Mouse (Mus musculus) forebrain, embryonic 13.5 days (tissue): ENCODE measurements at regions not wholly inside any gene's neighbourhood (a gene's known extent, or its start where the extent isn't known, plus 50 kb on each side); places are given as distances from the start of the nearest gene placed in this dataset.

Experiments used
- ATAC-seq: fragments of 200-750 bp; cut with Nextera tagmentation; 2 replicates; pipeline ENCODE4 v1.8.0; 2017
- H3K27ac ChIP-seq: fragments of 300-500 bp; sonication (generic); 2 replicates; pipeline ENCODE4 v1.5.1; 2015; ENCODE audit warnings: inconsistent platforms, mild to moderate bottlenecking, moderate library complexity
- H3K27me3 ChIP-seq: fragments of 300-500 bp; sonication (generic); 2 replicates; pipeline ENCODE4 v1.6.1; 2015; ENCODE audit warnings: mild to moderate bottlenecking, inconsistent platforms
- H3K36me3 ChIP-seq: fragments of 300-500 bp; sonication (generic); 2 replicates; pipeline ENCODE4 v1.6.1; 2015; ENCODE audit warnings: mild to moderate bottlenecking, inconsistent platforms; ENCODE audit not compliant: poor library complexity, severe bottlenecking
- H3K4me1 ChIP-seq: fragments of 300-500 bp; sonication (generic); 2 replicates; pipeline ENCODE4 v1.6.1; 2015; ENCODE audit warnings: inconsistent platforms
- H3K4me2 ChIP-seq: fragments of 300-500 bp; sonication (generic); 2 replicates; pipeline ENCODE4 v1.6.1; 2015; ENCODE audit warnings: inconsistent platforms, mild to moderate bottlenecking, moderate library complexity
- H3K4me3 ChIP-seq: fragments of 300-500 bp; sonication (generic); 2 replicates; pipeline ENCODE4 v1.5.1; 2015; ENCODE audit warnings: mild to moderate bottlenecking, inconsistent platforms
- H3K9ac ChIP-seq: fragments of 300-500 bp; sonication (generic); 2 replicates; pipeline ENCODE4 v1.6.1; 2015; ENCODE audit warnings: mild to moderate bottlenecking, inconsistent platforms
- H3K9me3 ChIP-seq: fragments of 300-500 bp; sonication (generic); replicated peaks from 2 replicates; pipeline ENCODE4 v1.6.1; 2016; ENCODE audit warnings: inconsistent platforms
- WGBS: fragments of 180-500 bp; shearing (Covaris S2); methylation state at CpG from one replicate; pipeline ENCODE4 v1.1.7; 2015; 5-methylcytosine and 5-hydroxymethylcytosine counted together

DNA sequence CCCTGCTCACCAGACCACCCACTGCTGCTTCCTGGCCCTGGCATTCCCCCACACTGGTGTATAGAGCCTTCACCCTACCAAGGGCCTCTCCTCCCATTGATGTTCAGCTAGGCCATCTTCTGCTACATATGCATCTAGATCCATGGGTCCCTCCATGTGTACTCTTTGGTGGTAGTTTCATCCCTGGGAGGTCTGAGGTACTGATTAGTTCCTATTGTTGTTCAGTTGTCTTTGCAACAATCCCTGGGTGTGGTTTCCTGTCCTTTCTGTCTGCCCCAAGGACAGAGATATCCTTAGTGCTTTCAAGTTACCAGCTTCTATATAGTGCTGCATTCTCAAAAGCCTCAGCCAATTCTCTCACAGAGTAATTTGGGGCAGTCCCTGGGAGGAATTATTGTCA lies 440.1 kb upstream of the Apob start:
- H3K27ac ChIP-seq = no peak overlapping the region
- ATAC-seq = no peak

DNA sequence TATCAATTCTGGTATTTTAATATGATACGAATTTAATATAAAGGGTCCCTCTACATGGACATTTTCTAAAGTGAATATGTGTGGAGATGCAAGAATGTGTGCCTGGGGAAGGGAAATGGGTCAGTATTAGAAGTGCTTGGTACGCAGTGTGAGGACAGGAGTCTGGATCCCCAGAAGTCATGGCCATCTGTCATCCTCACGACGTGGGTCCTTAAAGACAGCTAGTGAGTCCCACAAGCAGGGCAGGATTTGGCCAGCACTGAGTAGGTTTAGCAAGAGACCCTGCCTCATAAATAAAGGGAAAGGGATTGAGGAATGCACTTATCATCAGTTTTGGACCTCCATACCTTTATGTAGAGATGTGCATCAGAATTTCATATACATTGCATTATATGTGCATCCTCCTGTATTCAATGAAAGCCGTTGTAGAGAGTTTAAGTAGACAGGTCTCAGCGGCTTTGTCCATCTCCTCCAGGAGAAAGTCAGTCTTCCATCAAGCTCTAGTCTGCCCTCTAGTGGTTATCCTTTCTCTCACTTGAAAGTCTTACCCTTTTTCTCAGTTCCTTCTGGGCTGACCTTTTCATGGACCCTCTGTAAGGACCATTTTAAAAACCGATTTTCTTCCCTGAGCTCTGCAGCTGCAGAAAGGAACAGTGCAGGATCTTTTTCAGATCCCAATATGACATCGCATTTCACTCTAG lies 434.0 kb upstream of the Apob start:
- Histone ChIP-seq H3K9me3 (no peaks in the 10 kb centered on the region), H3K4me1 (no peaks in the 10 kb centered on the region), H3K4me3 (no peak overlapping the region), H3K27ac (no peak overlapping the region), H3K36me3 (no peaks in the 10 kb centered on the region), H3K4me2 (no peak overlapping the region), H3K9ac (no peak overlapping the region), H3K27me3 (no peaks in the 10 kb centered on the region)
- 50% methylated on average over 8 of the region's 8 CpGs for WGBS
- peak; percentile 38; the same call in 1 of the 2 replicates for ATAC-seq

More for the DNA sequence above, 440.1 kb upstream of the Apob start:
- H3K4me1 ChIP-seq = no peaks in the 10 kb centered on the region
- no peak overlapping the region for H3K4me3 ChIP-seq
- no peaks in the 10 kb centered on the region for H3K9me3 ChIP-seq
- H3K27me3 ChIP-seq = no peaks in the 10 kb centered on the region
- no peak overlapping the region for H3K4me2 ChIP-seq
- no peaks in the 10 kb centered on the region for H3K36me3 ChIP-seq
- no peak overlapping the region for H3K9ac ChIP-seq

DNA sequence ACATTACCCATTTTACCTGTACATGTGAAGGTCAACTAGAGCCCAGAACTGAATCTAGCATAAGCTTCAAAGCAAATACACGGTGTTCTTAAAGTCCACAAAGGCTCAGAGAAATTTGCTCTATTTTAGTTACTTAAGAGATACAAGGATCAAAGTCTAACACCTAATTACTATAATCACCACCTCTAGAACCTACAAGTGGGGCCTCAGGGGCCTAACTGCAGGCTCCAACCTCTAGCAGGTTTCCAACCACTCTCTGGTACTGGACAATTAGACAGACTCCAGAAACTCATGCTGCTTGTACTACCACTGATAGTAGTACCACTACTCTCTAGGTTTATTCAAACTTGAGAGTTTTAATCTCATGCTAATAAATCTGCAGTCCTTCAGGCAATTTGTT lies 428.7 kb upstream of the Apob start:
- ATAC-seq = no peak
- H3K36me3 ChIP-seq = no peaks in the 10 kb centered on the region

DNA sequence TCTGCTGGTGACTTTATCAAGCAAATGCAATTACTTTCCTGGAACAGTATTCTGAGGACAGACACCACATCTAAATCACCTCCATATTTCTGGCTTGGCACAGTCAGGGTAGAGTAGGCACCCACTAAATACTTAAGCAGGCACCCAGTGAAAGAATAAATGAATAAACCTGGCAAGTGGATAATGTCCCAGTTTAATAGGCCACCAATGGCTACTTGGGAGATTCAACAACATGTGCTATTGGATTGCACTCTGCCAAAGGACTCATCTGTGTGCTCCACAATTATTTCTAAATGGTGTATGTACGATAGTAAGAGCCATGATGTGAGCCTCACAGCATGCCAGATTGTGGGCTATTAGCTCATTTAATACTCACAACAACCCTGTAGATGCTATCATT lies 417.2 kb upstream of the Apob start:
- Histone ChIP-seq H3K9me3 (no peaks in the 10 kb centered on the region), H3K4me1 (no peaks in the 10 kb centered on the region), H3K27me3 (no peaks in the 10 kb centered on the region), H3K27ac (no peak overlapping the region), H3K9ac (no peak overlapping the region), H3K4me3 (no peak overlapping the region), H3K4me2 (no peak overlapping the region), H3K36me3 (no peaks in the 10 kb centered on the region)
- 77% methylated on average over 1 of the region's 1 CpGs for WGBS
- no peak for ATAC-seq

More for the DNA sequence above, 428.7 kb upstream of the Apob start:
- no peak overlapping the region for H3K4me2 ChIP-seq
- H3K9me3 ChIP-seq = no peaks in the 10 kb centered on the region
- H3K27me3 ChIP-seq = no peaks in the 10 kb centered on the region
- H3K4me3 ChIP-seq = no peak overlapping the region
- no peak overlapping the region for H3K9ac ChIP-seq
- no peaks in the 10 kb centered on the region for H3K4me1 ChIP-seq
- H3K27ac ChIP-seq = no peak overlapping the region
- WGBS = 82% methylated on average over 1 of the region's 1 CpGs

DNA sequence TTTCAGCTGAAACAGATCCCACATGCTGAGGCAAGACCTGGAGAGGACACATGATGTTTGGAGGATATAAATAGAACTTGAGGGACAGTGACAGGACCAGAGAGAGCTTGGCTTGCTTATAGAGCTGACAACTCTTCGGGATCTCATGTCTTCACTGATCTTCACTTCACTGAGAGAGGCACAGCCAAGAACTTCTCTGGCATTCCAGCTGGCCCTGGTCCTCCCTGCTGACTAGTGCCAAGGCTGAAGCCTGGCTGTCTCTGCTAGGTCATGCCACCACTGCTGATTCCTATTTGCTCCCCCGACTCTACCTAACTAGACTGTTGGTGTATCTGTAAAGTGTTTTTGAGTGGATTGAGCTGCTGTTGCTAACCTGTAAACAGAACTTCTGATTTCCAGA lies 401.4 kb upstream of the Apob start:
- no peak overlapping the region for H3K9ac ChIP-seq
- H3K27me3 ChIP-seq = no peaks in the 10 kb centered on the region
- H3K4me3 ChIP-seq = no peak overlapping the region
- no peaks in the 10 kb centered on the region for H3K36me3 ChIP-seq
- no peaks in the 10 kb centered on the region for H3K4me1 ChIP-seq
- ATAC-seq = no peak
- H3K27ac ChIP-seq = no peak overlapping the region
- 85% methylated on average over 2 of the region's 2 CpGs for WGBS
- H3K4me2 ChIP-seq = no peak overlapping the region
- no peaks in the 10 kb centered on the region for H3K9me3 ChIP-seq

DNA sequence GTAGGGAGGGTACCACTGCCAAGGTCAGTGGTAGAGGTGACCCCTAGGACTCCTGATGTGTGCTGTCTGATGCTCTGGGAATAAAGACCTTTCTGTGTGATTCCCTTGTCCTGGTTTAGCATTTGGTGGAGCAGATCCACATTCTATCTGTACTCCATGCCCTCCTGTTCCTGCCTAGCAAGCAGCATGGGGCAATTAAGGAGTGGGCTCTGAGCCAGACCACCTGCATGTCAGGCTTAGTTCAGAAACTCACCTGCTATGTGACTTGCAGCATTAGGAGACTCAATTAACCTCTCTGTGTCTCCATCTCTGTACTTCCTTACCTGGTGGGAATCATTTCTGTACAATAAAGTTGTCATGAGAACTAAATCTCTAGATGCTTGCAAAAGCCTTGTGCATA lies 389.9 kb upstream of the Apob start:
- Histone ChIP-seq H3K36me3 (no peaks in the 10 kb centered on the region), H3K27ac (no peak overlapping the region), H3K9me3 (no peaks in the 10 kb centered on the region), H3K4me1 (no peaks in the 10 kb centered on the region), H3K27me3 (no peaks in the 10 kb centered on the region), H3K4me3 (no peak overlapping the region), H3K4me2 (no peak overlapping the region), H3K9ac (no peak overlapping the region)
- ATAC-seq = no peak

DNA sequence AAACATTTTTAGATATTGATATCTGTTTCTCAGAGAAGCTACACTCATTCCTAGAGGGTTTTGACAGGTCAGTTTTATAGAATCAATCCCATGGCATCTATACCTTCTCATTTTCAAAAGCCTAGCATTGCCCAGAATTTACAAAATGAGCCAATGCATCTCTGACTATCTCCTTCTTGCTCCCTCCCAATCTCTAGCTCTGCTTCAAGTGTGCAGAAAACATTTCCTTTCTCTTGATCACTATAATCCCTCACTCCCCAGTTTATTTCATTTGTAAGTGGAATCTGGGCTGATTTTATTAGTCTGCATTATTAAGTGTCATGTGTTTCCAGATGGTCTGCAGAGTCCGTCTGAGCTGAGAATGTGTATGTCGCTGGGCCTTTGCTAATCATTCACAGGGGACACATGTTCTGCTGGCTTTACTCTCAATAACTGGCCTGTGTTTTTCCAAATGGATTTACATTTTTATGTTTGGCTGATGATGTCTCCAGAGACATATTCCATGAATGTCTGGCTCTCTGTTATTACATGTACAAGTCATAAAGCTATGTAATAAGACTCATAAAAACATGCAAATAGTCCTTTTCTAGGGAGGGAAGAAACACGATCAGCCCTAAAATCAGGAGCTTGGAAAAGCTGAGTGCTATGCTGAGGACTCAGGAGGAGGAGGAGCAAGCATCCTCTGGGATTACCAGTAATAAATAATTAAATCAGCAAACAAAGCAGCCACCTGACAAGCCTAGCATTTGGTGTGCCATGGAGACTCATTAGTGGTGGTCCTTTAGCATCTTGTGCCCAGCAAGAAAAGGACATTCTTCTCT lies 366.0 kb upstream of the Apob start:
- no peak for ATAC-seq
- H3K27me3 ChIP-seq = no peaks in the 10 kb centered on the region
- H3K9me3 ChIP-seq = no peaks in the 10 kb centered on the region
- H3K4me2 ChIP-seq = no peak overlapping the region
- no peaks in the 10 kb centered on the region for H3K4me1 ChIP-seq
- H3K36me3 ChIP-seq = no peaks in the 10 kb centered on the region
- 73% methylated on average over 3 of the region's 3 CpGs for WGBS
- H3K4me3 ChIP-seq = no peak overlapping the region
- no peak overlapping the region for H3K27ac ChIP-seq
- no peak overlapping the region for H3K9ac ChIP-seq

DNA sequence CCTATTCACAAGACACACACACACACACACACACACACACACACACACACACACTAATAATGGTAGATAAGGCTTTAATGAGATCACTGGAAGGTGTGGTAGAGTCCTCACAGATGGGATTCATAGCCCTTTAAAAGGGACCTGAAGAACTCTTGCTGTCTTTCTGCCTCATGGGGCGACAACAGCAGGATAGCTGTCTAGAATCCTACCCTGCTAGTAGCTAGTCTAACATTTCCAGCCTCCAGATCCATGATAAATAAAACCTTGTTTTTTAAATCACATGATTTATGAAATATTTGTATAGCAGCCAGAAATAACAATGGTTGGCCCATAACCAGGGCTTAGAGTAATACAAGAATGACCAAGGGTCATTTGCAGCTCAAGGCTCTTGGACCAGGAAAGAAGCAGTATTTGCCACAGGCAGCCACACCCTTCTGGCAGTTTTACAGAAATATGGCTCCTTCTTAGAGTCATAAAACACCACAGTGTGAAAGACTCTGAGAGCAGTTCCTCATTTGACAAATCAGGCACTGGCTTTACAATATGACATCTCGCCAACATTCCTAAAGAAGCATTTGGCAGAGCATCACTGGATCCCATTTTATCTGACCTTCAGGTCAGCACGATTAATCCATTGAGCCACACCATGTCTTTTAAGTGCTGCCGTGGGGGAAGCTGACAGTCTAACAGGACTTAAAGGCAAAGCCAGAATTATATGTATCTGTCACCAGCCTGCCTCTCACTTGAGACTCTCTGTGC lies 340.9 kb upstream of the Apob start:
- H3K9me3 ChIP-seq = no peaks in the 10 kb centered on the region
- H3K27ac ChIP-seq = no peak overlapping the region
- no peaks in the 10 kb centered on the region for H3K4me1 ChIP-seq
- no peaks in the 10 kb centered on the region for H3K27me3 ChIP-seq
- no peak overlapping the region for H3K9ac ChIP-seq
- no peak for ATAC-seq
- H3K4me3 ChIP-seq = no peak overlapping the region
- 69% methylated on average over 4 of the region's 4 CpGs for WGBS
- no peaks in the 10 kb centered on the region for H3K36me3 ChIP-seq
- no peak overlapping the region for H3K4me2 ChIP-seq

DNA sequence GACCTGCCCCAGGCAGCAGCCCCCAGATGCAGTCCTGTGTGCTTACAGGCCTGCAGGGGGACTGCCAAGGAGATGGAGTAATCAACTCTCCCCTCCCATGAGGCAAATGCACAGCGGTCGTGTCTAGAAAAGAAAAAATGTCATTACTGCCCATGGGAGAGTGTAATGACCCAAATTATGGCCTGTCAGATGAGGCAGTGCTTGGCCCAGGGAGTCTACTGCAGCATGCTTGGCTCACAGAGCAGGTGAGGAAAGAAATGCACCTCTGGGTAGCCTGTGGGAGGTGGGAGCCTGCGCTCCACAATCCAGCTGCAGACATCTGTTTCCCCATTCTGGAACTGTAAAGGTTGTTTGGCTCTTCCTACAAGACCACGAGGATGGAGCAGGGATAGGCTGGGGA lies 339.8 kb upstream of the Apob start:
- Histone ChIP-seq H3K9me3 (no peaks in the 10 kb centered on the region), H3K9ac (no peak overlapping the region), H3K36me3 (no peaks in the 10 kb centered on the region), H3K4me1 (no peaks in the 10 kb centered on the region), H3K27ac (no peak overlapping the region), H3K4me2 (no peak overlapping the region), H3K4me3 (no peak overlapping the region), H3K27me3 (no peaks in the 10 kb centered on the region)
- 74% methylated on average over 4 of the region's 4 CpGs for WGBS
- ATAC-seq = 0 out of 2 replicates have a peak, but pooled peaks have one; percentile 30

DNA sequence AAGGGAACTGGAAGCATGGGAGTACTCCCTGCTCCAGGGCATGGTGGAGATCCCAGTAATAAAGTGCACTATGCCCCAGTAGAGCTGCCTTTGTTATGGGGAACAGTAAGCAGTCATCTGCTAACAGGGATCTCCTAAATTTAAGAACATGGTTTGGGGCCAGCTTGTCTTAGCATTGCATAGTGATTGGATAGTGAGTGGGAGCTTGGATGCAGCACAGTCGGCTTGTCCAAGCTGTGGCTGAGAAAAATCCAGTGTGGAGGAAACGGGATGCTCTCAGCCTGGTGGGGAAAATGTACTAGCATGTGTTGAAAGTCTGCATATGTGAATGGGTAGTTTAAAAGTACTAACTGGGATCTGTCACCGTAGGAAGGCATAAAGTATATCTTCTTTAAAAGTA lies 326.6 kb upstream of the Apob start:
- H3K27me3 ChIP-seq = no peaks in the 10 kb centered on the region
- 97% methylated on average over 3 of the region's 3 CpGs for WGBS
- ATAC-seq = no peak

DNA sequence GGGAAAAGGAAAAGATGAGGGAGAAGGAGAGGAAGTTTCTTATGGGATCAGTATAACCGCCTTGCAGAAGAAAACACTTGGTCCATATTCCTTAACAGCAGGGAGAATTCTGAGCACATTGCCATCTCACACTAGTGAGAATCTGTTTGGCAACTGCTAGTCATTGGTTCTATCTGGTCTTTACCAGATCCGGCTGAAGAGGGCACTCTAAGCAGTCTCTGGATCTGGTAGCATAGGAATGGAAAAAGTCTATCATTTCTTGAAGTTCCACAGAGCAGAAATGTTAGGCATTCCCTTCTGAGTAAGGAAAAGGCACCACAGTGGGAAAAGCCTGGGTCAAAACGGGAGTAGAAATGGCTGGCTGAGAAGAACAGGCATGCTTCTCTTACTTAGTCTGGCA lies 315.4 kb upstream of the Apob start:
- 60% methylated on average over 3 of the region's 3 CpGs for WGBS

More for the DNA sequence above, 326.6 kb upstream of the Apob start:
- H3K9me3 ChIP-seq = no peaks in the 10 kb centered on the region
- H3K4me1 ChIP-seq = no peaks in the 10 kb centered on the region
- H3K36me3 ChIP-seq = no peaks in the 10 kb centered on the region
- no peak overlapping the region for H3K27ac ChIP-seq
- H3K9ac ChIP-seq = no peak overlapping the region
- H3K4me2 ChIP-seq = no peak overlapping the region
- no peak overlapping the region for H3K4me3 ChIP-seq

DNA sequence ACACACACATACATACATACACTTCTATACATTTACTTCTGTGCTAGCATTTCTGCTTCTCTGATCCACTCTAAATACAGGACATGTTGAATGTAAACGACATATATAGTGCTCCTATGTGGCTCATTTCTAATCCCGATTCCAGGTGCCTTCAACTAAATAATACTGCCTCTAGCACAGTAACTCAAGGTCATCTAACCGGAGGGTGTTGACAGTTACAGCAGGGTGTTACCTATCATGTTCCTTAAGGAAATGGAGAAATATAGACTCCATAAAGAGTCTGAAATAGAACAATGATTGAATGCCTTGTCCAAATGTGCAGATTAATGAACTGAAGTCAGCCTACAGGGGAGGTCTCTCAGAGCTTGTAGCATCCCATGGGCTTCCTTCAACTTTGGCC lies 307.3 kb upstream of the Apob start:
- WGBS = 94% methylated on average over 3 of the region's 3 CpGs

More for the DNA sequence above, 315.4 kb upstream of the Apob start:
- H3K27ac ChIP-seq = no peak overlapping the region
- H3K4me3 ChIP-seq = no peak overlapping the region
- no peak overlapping the region for H3K9ac ChIP-seq
- no peaks in the 10 kb centered on the region for H3K36me3 ChIP-seq
- no peak for ATAC-seq
- H3K27me3 ChIP-seq = no peaks in the 10 kb centered on the region
- no peaks in the 10 kb centered on the region for H3K9me3 ChIP-seq
- H3K4me2 ChIP-seq = no peak overlapping the region
- H3K4me1 ChIP-seq = no peaks in the 10 kb centered on the region

More for the DNA sequence above, 307.3 kb upstream of the Apob start:
- H3K9me3 ChIP-seq = no peaks in the 10 kb centered on the region
- no peak overlapping the region for H3K4me2 ChIP-seq
- ATAC-seq = no peak
- no peaks in the 10 kb centered on the region for H3K4me1 ChIP-seq
- no peaks in the 10 kb centered on the region for H3K27me3 ChIP-seq
- no peak overlapping the region for H3K27ac ChIP-seq
- H3K4me3 ChIP-seq = no peak overlapping the region
- H3K9ac ChIP-seq = no peak overlapping the region
- no peaks in the 10 kb centered on the region for H3K36me3 ChIP-seq
